Mouse (Mus musculus): Measurements from ENCODE around the gene Cd3e. TPM values are rescaled to one million over a fixed set of nuclear protein-coding genes. Genes with fewer than 3 reads are reported as not detected.
"Not testable (repeated sequence)": the region's sequence is repeated elsewhere in the genome, so short reads cannot be mapped to it uniquely, and the experiment has no call there.

Gene Cd3e
- total and polyA plus RNA-seq, 2 experiments = 0.09 to 0.82 TPM

- peak overlapping the region; percentile 58 for H3K4me3 ChIP-seq (ENCODE audit: insufficient read depth, low read depth, low read length)
- H3K4me1 ChIP-seq (ENCODE audit: control insufficient read depth, insufficient read depth, low read length) = peaks cover 6% of the 10 kb centered on the region; the same call in 1 of the 2 replicates
- no peaks in the 10 kb centered on the region; the same call in 1 of the 2 replicates for H3K79me2 ChIP-seq (ENCODE audit: control insufficient read depth, insufficient read depth, low read length)
- peak overlapping the region; percentile 76 for H3K9ac ChIP-seq (ENCODE audit: low read depth, low read length)
- peak; percentile 96 for DNase-seq (ENCODE audit: extremely low read depth, low read depth, low spot score)
- peak overlapping the region; percentile 100 for H3K27ac ChIP-seq (replicated peaks; ENCODE audit: insufficient read depth, low read depth, low read length)
- TF ChIP-seq POLR2A (IDR thresholded peaks at IDR 0.05; ENCODE audit: extremely low read depth, insufficient read depth, low read length) (no peak), CTCF (IDR thresholded peaks at IDR 0.05; ENCODE audit: low read depth, low read length) (no peak)
- peaks cover 8% of the 10 kb centered on the region; the same call in 1 of the 2 replicates for H3K36me3 ChIP-seq (ENCODE audit: control insufficient read depth, insufficient read depth, low read length)
- H3K27me3 ChIP-seq (ENCODE audit: control insufficient read depth, insufficient read depth, low read length) = no peaks in the 10 kb centered on the region
- 5% methylated on average over 14 of the region's 14 CpGs for WGBS
These were observed 30.8 kb upstream of the Cd3e start for GRCm38 (mm10) chr9:45040066-45040845.

GRCm38 (mm10) chr9:45039499-45039898 is 30.1 kb upstream of the Cd3e start, which contains the start of gene Mpzl2:
Gene Mpzl2, plus strand, starts transcription at chr9:45039799.
- Histone ChIP-seq H3K9ac (ENCODE audit: low read depth, low read length) (peak within 1 kb of the TSS; percentile 76), H3K4me1 (ENCODE audit: control insufficient read depth, insufficient read depth, low read length) (peaks cover 6% of the 10 kb centered on the region; the same call in 1 of the 2 replicates), H3K27me3 (ENCODE audit: control insufficient read depth, insufficient read depth, low read length) (no peaks in the 10 kb centered on the region), H3K79me2 (ENCODE audit: control insufficient read depth, insufficient read depth, low read length) (no peaks in the 10 kb centered on the region; the same call in 1 of the 2 replicates), H3K27ac (replicated peaks; ENCODE audit: insufficient read depth, low read depth, low read length) (peak within 1 kb of the TSS; percentile 100), H3K4me3 (ENCODE audit: insufficient read depth, low read depth, low read length) (peak within 1 kb of the TSS; percentile 58), H3K36me3 (ENCODE audit: control insufficient read depth, insufficient read depth, low read length) (peaks cover 1% of the 10 kb centered on the region; the same call in 1 of the 2 replicates)
- WGBS = 48% methylated on average over 5 of the region's 5 CpGs
- DNase-seq (ENCODE audit: extremely low read depth, low read depth, low spot score) = peak; percentile 11
- TF ChIP-seq POLR2A (IDR thresholded peaks at IDR 0.05; ENCODE audit: extremely low read depth, insufficient read depth, low read length) (no peak), CTCF (IDR thresholded peaks at IDR 0.05; ENCODE audit: low read depth, low read length) (no peak)

- not testable (repeated sequence) for H3K79me2 ChIP-seq (ENCODE audit: control insufficient read depth, insufficient read depth, low read length); H3K36me3 ChIP-seq (ENCODE audit: control insufficient read depth, insufficient read depth, low read length); H3K4me1 ChIP-seq (ENCODE audit: control insufficient read depth, insufficient read depth, low read length); H3K4me3 ChIP-seq (ENCODE audit: insufficient read depth, low read depth, low read length); H3K9ac ChIP-seq (ENCODE audit: low read depth, low read length); DNase-seq (ENCODE audit: extremely low read depth, low read depth, low spot score); H3K27ac ChIP-seq (replicated peaks; ENCODE audit: insufficient read depth, low read depth, low read length); H3K27me3 ChIP-seq (ENCODE audit: control insufficient read depth, insufficient read depth, low read length)
- 89% methylated on average over 1 of the region's 1 CpGs for WGBS
These were observed 28.4 kb upstream of the Cd3e start for GRCm38 (mm10) chr9:45037803-45038202.

DNA sequence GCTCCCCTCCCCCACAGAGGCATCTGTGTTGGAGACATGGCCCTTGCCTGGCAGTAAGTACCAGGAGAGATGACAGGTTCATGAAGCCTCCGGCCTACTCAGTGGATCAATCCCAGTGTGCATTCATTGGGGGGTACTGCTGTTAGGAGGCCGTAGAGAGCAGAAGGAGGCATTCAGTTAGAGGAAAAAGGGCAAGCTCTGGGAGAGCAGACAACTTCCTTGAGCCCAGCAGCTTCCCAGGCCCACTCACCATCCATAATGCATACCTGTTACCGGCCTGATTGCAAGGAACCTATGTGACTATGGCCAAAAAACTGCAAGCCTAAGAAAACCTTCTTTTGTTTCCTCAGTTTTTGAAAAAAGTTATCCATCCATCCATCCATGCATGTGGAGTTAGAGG is 25.1 kb upstream of the Cd3e start:
- no peak for DNase-seq (ENCODE audit: extremely low read depth, low read depth, low spot score)
- Histone ChIP-seq H3K36me3 (ENCODE audit: control insufficient read depth, insufficient read depth, low read length) (no peaks in the 10 kb centered on the region), H3K79me2 (ENCODE audit: control insufficient read depth, insufficient read depth, low read length) (no peaks in the 10 kb centered on the region), H3K4me1 (ENCODE audit: control insufficient read depth, insufficient read depth, low read length) (peaks cover 11% of the 10 kb centered on the region; the same call in 1 of the 2 replicates), H3K9ac (ENCODE audit: low read depth, low read length) (no peak overlapping the region), H3K4me3 (ENCODE audit: insufficient read depth, low read depth, low read length) (no peak overlapping the region), H3K27ac (replicated peaks; ENCODE audit: insufficient read depth, low read depth, low read length) (no peak overlapping the region), H3K27me3 (ENCODE audit: control insufficient read depth, insufficient read depth, low read length) (no peaks in the 10 kb centered on the region)
- 88% methylated on average over 3 of the region's 3 CpGs for WGBS
- TF ChIP-seq POLR2A (IDR thresholded peaks at IDR 0.05; ENCODE audit: extremely low read depth, insufficient read depth, low read length) (no peak), CTCF (IDR thresholded peaks at IDR 0.05; ENCODE audit: low read depth, low read length) (no peak)

DNA sequence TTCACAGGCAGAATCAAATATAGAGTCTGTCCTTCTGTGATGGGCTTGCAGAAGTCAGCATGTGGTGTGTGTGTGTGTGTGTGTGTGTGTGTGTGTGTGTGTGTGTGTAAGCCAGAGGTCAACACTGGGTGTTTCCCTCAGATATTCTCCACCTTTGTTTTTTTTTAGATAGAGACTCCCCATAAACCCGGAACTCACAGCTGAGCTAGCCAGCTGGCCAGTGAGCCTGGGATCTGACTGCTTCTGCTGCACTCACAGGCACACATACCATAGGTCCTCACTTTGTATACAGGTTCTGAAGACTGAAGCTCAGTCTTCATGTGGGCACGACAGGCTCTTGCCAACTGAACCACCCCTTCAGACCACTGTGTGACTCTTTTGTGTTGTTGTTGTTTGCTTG is 22.8 kb upstream of the Cd3e start:
- H3K4me3 ChIP-seq (ENCODE audit: insufficient read depth, low read depth, low read length) = no peak overlapping the region
- WGBS = 38% methylated on average over 2 of the region's 2 CpGs
- no peaks in the 10 kb centered on the region for H3K27me3 ChIP-seq (ENCODE audit: control insufficient read depth, insufficient read depth, low read length)
- H3K27ac ChIP-seq (replicated peaks; ENCODE audit: insufficient read depth, low read depth, low read length) = no peak overlapping the region
- no peak for TF ChIP-seq POLR2A (IDR thresholded peaks at IDR 0.05; ENCODE audit: extremely low read depth, insufficient read depth, low read length)
- no peak for TF ChIP-seq CTCF (IDR thresholded peaks at IDR 0.05; ENCODE audit: low read depth, low read length)
- DNase-seq (ENCODE audit: extremely low read depth, low read depth, low spot score) = no peak
- H3K79me2 ChIP-seq (ENCODE audit: control insufficient read depth, insufficient read depth, low read length) = no peaks in the 10 kb centered on the region
- no peak overlapping the region for H3K9ac ChIP-seq (ENCODE audit: low read depth, low read length)
- H3K4me1 ChIP-seq (ENCODE audit: control insufficient read depth, insufficient read depth, low read length) = peaks cover 15% of the 10 kb centered on the region
- no peaks in the 10 kb centered on the region for H3K36me3 ChIP-seq (ENCODE audit: control insufficient read depth, insufficient read depth, low read length)

- DNase-seq (ENCODE audit: extremely low read depth, low read depth, low spot score) = peak; percentile 33
- H3K9ac ChIP-seq (ENCODE audit: low read depth, low read length) = no peak overlapping the region
- 38% methylated on average over 6 of the region's 6 CpGs for WGBS
- TF ChIP-seq POLR2A (IDR thresholded peaks at IDR 0.05; ENCODE audit: extremely low read depth, insufficient read depth, low read length) (no peak), CTCF (IDR thresholded peaks at IDR 0.05; ENCODE audit: low read depth, low read length) (no peak)
- H3K27ac ChIP-seq (replicated peaks; ENCODE audit: insufficient read depth, low read depth, low read length) = peak overlapping the region; percentile 55; the same call in 1 of the 2 replicates
- H3K79me2 ChIP-seq (ENCODE audit: control insufficient read depth, insufficient read depth, low read length) = no peaks in the 10 kb centered on the region
- no peaks in the 10 kb centered on the region for H3K27me3 ChIP-seq (ENCODE audit: control insufficient read depth, insufficient read depth, low read length)
- H3K4me1 ChIP-seq (ENCODE audit: control insufficient read depth, insufficient read depth, low read length) = peaks cover 15% of the 10 kb centered on the region
- no peak overlapping the region for H3K4me3 ChIP-seq (ENCODE audit: insufficient read depth, low read depth, low read length)
- H3K36me3 ChIP-seq (ENCODE audit: control insufficient read depth, insufficient read depth, low read length) = no peaks in the 10 kb centered on the region
These were observed 20.9 kb upstream of the Cd3e start for GRCm38 (mm10) chr9:45030341-45030740.

Measured in liver, adult 2 months (tissue).